Mouse (Mus musculus) CD8-positive naive resting alpha-beta T cell, adult 57 days (primary cell): ENCODE data around the gene Upf2. TPM values are rescaled to one million over a fixed set of nuclear protein-coding genes. Genes with fewer than 3 reads are reported as not detected.

ENCODE experiments used
- total RNA-seq: library from RNA; stranded (reverse); gene quantifications from one replicate; pipeline ENCODE4 v1.2.4, GENCODE M21; 2023

Upf2 gene
- 49.5 TPM for total RNA-seq

GRCm38 (mm10) chr2:5950766-5951595 lies at the start of gene Upf2:
Upf2 (plus strand) TSS chr2:5951469.

GRCm38 (mm10) chr2:5942416-5943032 lies 8.7 kb upstream of the Upf2 start, which contains the start of gene Dhtkd1:
Dhtkd1 (minus strand) TSS chr2:5942792.

Other genes with a start within 250 kb of the Upf2 start
- gene Camk1d, start 237.0 kb upstream of the Upf2 start, total RNA-seq = 49.3 TPM
- gene Nudt5, start 106.5 kb upstream of the Upf2 start, total RNA-seq = 28.3 TPM
- 81.5 TPM for gene Cdc123, start 106.3 kb upstream of the Upf2 start, total RNA-seq
- gene Gm13199, start 88.5 kb upstream of the Upf2 start, total RNA-seq = not detected
- gene Sec61a2, start 56.0 kb upstream of the Upf2 start, total RNA-seq = 26.9 TPM
- gene Dhtkd1, start 8.7 kb upstream of the Upf2 start, total RNA-seq = not detected
- not detected for gene Proser2, start 178.7 kb downstream of the Upf2 start, total RNA-seq